Comparison of ENCODE assay signal across 21 mouse cellular contexts in genomic region chr11:69698574-69698973, GRCm38 (mm10). TPM values are rescaled to one million over a fixed set of nuclear protein-coding genes. Genes with fewer than 3 reads are reported as not detected.
DNase-seq lines count a peak whose midpoint lies in the region; ATAC-seq and TF ChIP-seq lines count a peak whose summit lies in the region.
"Had no signal": no experiment of that assay in that cellular context is flagged by ENCODE, and none has a peak within 500 bp of the region (broad histone marks: within the 10 kb centered on the region; RNA-seq: fewer than 3 reads in every experiment).

No protein-coding gene starts in this region.

- peaks cover 3% of the 10 kb centered on the region for H3K27me3 ChIP-seq in CH12.LX (replicated peaks)
- no peaks in the 10 kb centered on the region for H3K27me3 ChIP-seq in MEL (ENCODE audit: control insufficient read depth in 1 of 2, insufficient read depth in 2 of 2, low read length in 2 of 2)
- H3K27me3 ChIP-seq: embryonic facial prominence, embryonic 13.5 days; neural tube, embryonic 15.5 days had no signal

- DNase-seq in cerebellum, adult 9-10 months = peak; percentile 28
- no peak for DNase-seq in layer of hippocampus, adult 2 months (ENCODE audit: low spot score in 2 of 2)
- no peak for DNase-seq in layer of hippocampus, adult 11-12 months (ENCODE audit: low spot score)
- DNase-seq in CH12.LX (ENCODE audit: extremely low read depth) (no peak), MEL (ENCODE audit: low read depth, low spot score) (no peak)
- DNase-seq in spleen, postnatal 4 days (ENCODE audit: low spot score in 2 of 2) = no peak
- DNase-seq: adrenal gland, postnatal 10 days; cerebellum, adult 11-12 months; gastrocnemius, postnatal 14 days; heart, postnatal 10 days; kidney, adult 18-20 months; kidney, postnatal 36 days; left cerebral cortex, postnatal 4 days had no signal

- in situ Hi-C loops in CH12.LX (cut with MboI; ENCODE audit: low pct_ligation_motif_present, low pct_unique_long_range_greater_than_20kb, low sequenced_read_pairs) = no loop called here

- no peak overlapping the region for H3K9ac ChIP-seq in CH12.LX (ENCODE audit: insufficient read depth, low read depth)
- H3K9ac ChIP-seq in MEL (ENCODE audit: control insufficient read depth, low read depth, low read length, poor library complexity, severe bottlenecking) = no peak overlapping the region
- H3K9ac ChIP-seq: embryonic facial prominence, embryonic 13.5 days; hindbrain, embryonic 13.5 days; liver, embryonic 12.5 days; neural tube, embryonic 15.5 days had no signal

- no peak overlapping the region for H3K4me3 ChIP-seq in layer of hippocampus, adult 2 months
- H3K4me3 ChIP-seq in CH12.LX (replicated peaks in 1 of 3; ENCODE audit: low read depth in 2 of 3, low read length in 2 of 3, poor library complexity in 1 of 3) (no peak overlapping the region), MEL (ENCODE audit: control insufficient read depth in 1 of 2, insufficient read depth in 1 of 2, low read depth in 2 of 2, low read length in 2 of 2) (no peak overlapping the region)
- H3K4me3 ChIP-seq: embryonic facial prominence, embryonic 13.5 days; heart, embryonic 10.5 days; hindbrain, embryonic 13.5 days; liver, embryonic 12.5 days; myocyte; neural tube, embryonic 15.5 days had no signal

- no peaks in the 10 kb centered on the region; a peak in 1 of 4 replicates for H3K4me1 ChIP-seq in CH12.LX (ENCODE audit: control insufficient read depth in 1 of 2, insufficient read depth in 2 of 2)
- H3K4me1 ChIP-seq in MEL (ENCODE audit: control insufficient read depth in 1 of 2, insufficient read depth in 2 of 2, low read length in 2 of 2) = peaks cover 0 to 7% of the 10 kb centered on the region in 2 experiments; a peak in 3 of 4 replicates

- TF ChIP-seq POLR2A in CH12.LX (IDR thresholded peaks at IDR 0.05; ENCODE audit: low read depth, low read length) (no peak), MEL (IDR thresholded peaks at IDR 0.05; ENCODE audit: control insufficient read depth in 1 of 2, insufficient read depth in 1 of 2, low read depth in 1 of 2, low read length in 2 of 2, poor library complexity in 1 of 2) (no peak)

- no peak overlapping the region for H3K27ac ChIP-seq in layer of hippocampus, adult 2 months
- no peak overlapping the region for H3K27ac ChIP-seq in CH12.LX (ENCODE audit: insufficient read depth, low read depth)
- H3K27ac ChIP-seq in MEL (ENCODE audit: control insufficient read depth, low read depth, low read length) = no peak overlapping the region
- H3K27ac ChIP-seq: embryonic facial prominence, embryonic 13.5 days; heart, embryonic 10.5 days; hindbrain, embryonic 13.5 days; liver, embryonic 12.5 days; neural tube, embryonic 15.5 days had no signal

- no peak for TF ChIP-seq RAD21 in CH12.LX (IDR thresholded peaks at IDR 0.05; ENCODE audit: low read depth, low read length)
- TF ChIP-seq RAD21 in MEL (IDR thresholded peaks at IDR 0.05; ENCODE audit: low read depth, low read length) = no peak

- H3K36me3 ChIP-seq in CH12.LX (replicated peaks in 1 of 2; ENCODE audit: control insufficient read depth in 1 of 2, insufficient read depth in 1 of 2, low read length in 1 of 2) (no peaks in the 10 kb centered on the region), MEL (ENCODE audit: control insufficient read depth in 1 of 2, insufficient read depth in 2 of 2, low read length in 2 of 2) (peaks cover 0 to 5% of the 10 kb centered on the region in 2 experiments; a peak in 1 of 4 replicates)
- H3K36me3 ChIP-seq: embryonic facial prominence, embryonic 13.5 days; heart, embryonic 10.5 days; hindbrain, embryonic 13.5 days; liver, embryonic 12.5 days; neural tube, embryonic 15.5 days had no signal

- TF ChIP-seq EP300 in CH12.LX (IDR thresholded peaks at IDR 0.05; ENCODE audit: low read length) (no peak), MEL (IDR thresholded peaks at IDR 0.05; ENCODE audit: low read depth in 1 of 2, low read length in 2 of 2) (no peak)

- H3K79me2 ChIP-seq in CH12.LX (replicated peaks; ENCODE audit: control insufficient read depth, extremely low read depth, insufficient read depth, poor library complexity, severe bottlenecking) (no peaks in the 10 kb centered on the region), MEL (ENCODE audit: control insufficient read depth, insufficient read depth, low read length, poor library complexity) (no peaks in the 10 kb centered on the region)

- peak; percentile 51 for TF ChIP-seq CTCF in layer of hippocampus, adult 2 months (conservative IDR thresholded peaks at IDR 0.05)
- peak; percentile 19 to 35; a peak in 2 of 4 replicates for TF ChIP-seq CTCF in CH12.LX (conservative IDR thresholded peaks at IDR 0.05 in 1 of 2, IDR thresholded peaks at IDR 0.05 in 1 of 2; ENCODE audit: low read depth in 2 of 2, low read length in 2 of 2)
- peak; percentile 14 to 45 (median 30); a peak in 4 of 6 replicates for TF ChIP-seq CTCF in MEL (IDR thresholded peaks at IDR 0.05 in 2 of 3, conservative IDR thresholded peaks at IDR 0.05 in 1 of 3; ENCODE audit: control insufficient read depth in 1 of 3, insufficient read depth in 1 of 3, low read depth in 2 of 3, low read length in 3 of 3, poor library complexity in 1 of 3, severe bottlenecking in 1 of 3)

- ATAC-seq in cerebellum, adult (ENCODE audit: insufficient number of reproducible peaks, low FRiP score, low TSS enrichment) = no peak
- no peak for ATAC-seq in megakaryocyte-erythroid progenitor cell, adult 5-6 weeks (replicated peaks; ENCODE audit: low FRiP score, low TSS enrichment, poor library complexity, severe bottlenecking)
- ATAC-seq: liver, embryonic 12.5 days had no signal

- H3K4me2 ChIP-seq in CH12.LX (ENCODE audit: insufficient read depth, low read depth, poor library complexity, severe bottlenecking) = no peak overlapping the region
- H3K4me2 ChIP-seq: embryonic facial prominence, embryonic 13.5 days; hindbrain, embryonic 13.5 days; liver, embryonic 12.5 days; neural tube, embryonic 15.5 days had no signal

- peaks cover 5% of the 10 kb centered on the region for H3K9me3 ChIP-seq in CH12.LX (replicated peaks; ENCODE audit: low read length)
- H3K9me3 ChIP-seq in MEL (replicated peaks; ENCODE audit: insufficient read depth, low read length) = no peaks in the 10 kb centered on the region
- H3K9me3 ChIP-seq: embryonic facial prominence, embryonic 13.5 days; heart, embryonic 10.5 days; hindbrain, embryonic 13.5 days; liver, embryonic 12.5 days; neural tube, embryonic 15.5 days had no signal

- dilution Hi-C loops in CH12.LX (cut with MboI; ENCODE audit: extremely low pct_ligation_motif_present, extremely low pct_unique_long_range_greater_than_20kb, low sequenced_read_pairs) = no loop called here

RNA-seq across cellular contexts. Expression of gene Tnfsfm13, which starts 2.7 kb away (rescaled TPM):
- 1 to 10 TPM; 1.6 to 2.2 TPM for total RNA-seq in layer of hippocampus, adult 2 months (2021)
- 0.08 TPM in 2 replicates for total RNA-seq in CH12.LX (2012; rRNA removed)
- not detected in 2 replicates for total RNA-seq in CH12.LX (2014; rRNA removed)
- 0.25 TPM in 1 of 2 replicates, not detected in the other for polyA plus RNA-seq in CH12.LX (2012; ENCODE audit: insufficient read length, low read depth)
- not detected in 2 replicates for total RNA-seq in MEL (2012; rRNA removed)
- polyA plus RNA-seq in MEL (2012; ENCODE audit: insufficient read depth in 1 of 2, insufficient read length in 2 of 2, low read depth in 1 of 2, low replicate concordance in 2 of 2, missing spikeins in 1 of 2) = not detected
- total RNA-seq in megakaryocyte-erythroid progenitor cell, adult 5-6 weeks (2014; fragmentation: Nextera tagmentation) = 0.20 TPM in 1 of 2 replicates, not detected in the other
- total RNA-seq in megakaryocyte-erythroid progenitor cell, adult 5-6 weeks (2017) = 0.80 and 1.4 TPM in 2 replicates

RNA-seq across cellular contexts. Expression of gene Tnfsf12, which starts 2.9 kb away (rescaled TPM):
- total RNA-seq in layer of hippocampus, adult 2 months (2021) = 1 to 10 TPM; 8.9 to 9.6 TPM
- total RNA-seq in CH12.LX (2012; rRNA removed) (not detected in 2 replicates), CH12.LX (2014; rRNA removed) (not detected in 2 replicates), MEL (2012; rRNA removed) (not detected in 2 replicates)
- polyA plus RNA-seq in CH12.LX (2012; ENCODE audit: insufficient read length, low read depth) (0.26 TPM in 1 of 2 replicates, not detected in the other), MEL (2012; ENCODE audit: insufficient read depth in 1 of 2, insufficient read length in 2 of 2, low read depth in 1 of 2, low replicate concordance in 2 of 2, missing spikeins in 1 of 2) (under 1 TPM in 1 of 2 experiments, not detected in 1; 0.10 TPM)
- 4.7 TPM in 1 of 2 replicates, not detected in the other for total RNA-seq in megakaryocyte-erythroid progenitor cell, adult 5-6 weeks (2014; fragmentation: Nextera tagmentation)
- 0.47 TPM in 1 of 2 replicates, not detected in the other for total RNA-seq in megakaryocyte-erythroid progenitor cell, adult 5-6 weeks (2017)

RNA-seq across cellular contexts. Expression of gene Tnfsf13, which starts 13.0 kb away (rescaled TPM):
- 1 to 10 TPM; 2.1 to 2.5 TPM for total RNA-seq in layer of hippocampus, adult 2 months (2021)
- total RNA-seq in CH12.LX (2012; rRNA removed) = 0.08 and 0.21 TPM in 2 replicates
- total RNA-seq in CH12.LX (2014; rRNA removed) = 0.32 and 0.35 TPM in 2 replicates
- 0.63 and 1.0 TPM in 2 replicates for polyA plus RNA-seq in CH12.LX (2012; ENCODE audit: insufficient read length, low read depth)
- total RNA-seq in MEL (2012; rRNA removed) = 0.19 TPM in 1 of 2 replicates, not detected in the other
- polyA plus RNA-seq in MEL (2012; ENCODE audit: insufficient read depth in 1 of 2, insufficient read length in 2 of 2, low read depth in 1 of 2, low replicate concordance in 2 of 2, missing spikeins in 1 of 2) = under 1 TPM in 1 of 2 experiments, not detected in 1; 0.13 TPM
- 5.0 and 6.5 TPM in 2 replicates for total RNA-seq in megakaryocyte-erythroid progenitor cell, adult 5-6 weeks (2014; fragmentation: Nextera tagmentation)
- 11.7 and 23.0 TPM in 2 replicates for total RNA-seq in megakaryocyte-erythroid progenitor cell, adult 5-6 weeks (2017)

RNA-seq across cellular contexts. Expression of gene Senp3, which starts 16.7 kb away (rescaled TPM):
- total RNA-seq in layer of hippocampus, adult 2 months (2021) = 100 to 1,000 TPM; 108 to 132 TPM
- total RNA-seq in CH12.LX (2012; rRNA removed) (116 and 157 TPM in 2 replicates), CH12.LX (2014; rRNA removed) (256 TPM in 2 replicates), MEL (2012; rRNA removed) (121 and 147 TPM in 2 replicates)
- polyA plus RNA-seq in CH12.LX (2012; ENCODE audit: insufficient read length, low read depth) (303 and 317 TPM in 2 replicates), MEL (2012; ENCODE audit: insufficient read depth in 1 of 2, insufficient read length in 2 of 2, low read depth in 1 of 2, low replicate concordance in 2 of 2, missing spikeins in 1 of 2) (100 to 1,000 TPM; 171 to 890 TPM)
- 96.1 and 117 TPM in 2 replicates for total RNA-seq in megakaryocyte-erythroid progenitor cell, adult 5-6 weeks (2014; fragmentation: Nextera tagmentation)
- total RNA-seq in megakaryocyte-erythroid progenitor cell, adult 5-6 weeks (2017) = 98.4 and 120 TPM in 2 replicates

RNA-seq across cellular contexts. Expression of gene Eif4a1, which starts 26.4 kb away (rescaled TPM):
- 100 to 1,000 TPM; 342 to 344 TPM for total RNA-seq in layer of hippocampus, adult 2 months (2021)
- 1,622 and 2,071 TPM in 2 replicates for total RNA-seq in CH12.LX (2012; rRNA removed)
- 2,161 and 2,200 TPM in 2 replicates for total RNA-seq in CH12.LX (2014; rRNA removed)
- 1,500 and 1,728 TPM in 2 replicates for polyA plus RNA-seq in CH12.LX (2012; ENCODE audit: insufficient read length, low read depth)
- 1,645 and 1,689 TPM in 2 replicates for total RNA-seq in MEL (2012; rRNA removed)
- polyA plus RNA-seq in MEL (2012; ENCODE audit: insufficient read depth in 1 of 2, insufficient read length in 2 of 2, low read depth in 1 of 2, low replicate concordance in 2 of 2, missing spikeins in 1 of 2) = 100 to 1,000 TPM; 114 to 634 TPM
- total RNA-seq in megakaryocyte-erythroid progenitor cell, adult 5-6 weeks (2014; fragmentation: Nextera tagmentation) = 918 and 983 TPM in 2 replicates
- total RNA-seq in megakaryocyte-erythroid progenitor cell, adult 5-6 weeks (2017) = 973 and 1,155 TPM in 2 replicates
